In genomic region chr4:133660193-133661155, GRCm38 (mm10) we compare ENCODE assay signal across 8 mouse cellular contexts. TPM values are rescaled to one million over a fixed set of nuclear protein-coding genes. Genes with fewer than 3 reads are reported as not detected.
DNase-seq lines count a peak whose midpoint lies in the region; ATAC-seq and TF ChIP-seq lines count a peak whose summit lies in the region.

No protein-coding gene starts in this region.

- no peak for TF ChIP-seq CTCF in Patski (IDR thresholded peaks at IDR 0.05)
- TF ChIP-seq CTCF in cerebellum, adult 2 months (IDR thresholded peaks at IDR 0.05; ENCODE audit: borderline replicate concordance, insufficient read depth, low read depth, low read length) = no peak

- H3K27me3 ChIP-seq in Patski = no peaks in the 10 kb centered on the region
- H3K27me3 ChIP-seq in cerebellum, adult 2 months (ENCODE audit: control insufficient read depth, insufficient read depth, low read length) = no peaks in the 10 kb centered on the region
- H3K27me3 ChIP-seq in hindbrain, embryonic 10.5 days (ENCODE audit: insufficient read depth, poor library complexity, severe bottlenecking) = no peaks in the 10 kb centered on the region
- no peaks in the 10 kb centered on the region for H3K27me3 ChIP-seq in lung, embryonic 16.5 days (ENCODE audit: control insufficient read depth, insufficient read depth, low read depth, low read length)

- TF ChIP-seq POLR2A in cerebellum, adult 2 months (IDR thresholded peaks at IDR 0.05; ENCODE audit: borderline replicate concordance, insufficient read depth, low read length) = no peak

- in situ Hi-C loops in Patski (cut with MboI; ENCODE audit: low pct_unique_long_range_greater_than_20kb) = no loop called here

- H3K27ac ChIP-seq in cerebellum, adult 2 months (ENCODE audit: insufficient read depth, low read length) = peak overlapping the region; percentile 8
- H3K27ac ChIP-seq in hindbrain, embryonic 10.5 days = peak overlapping the region; percentile 80
- H3K27ac ChIP-seq in lung, embryonic 16.5 days (ENCODE audit: low read length) = peak overlapping the region; percentile 100

- CTCF ChIA-PET in Patski (lab: Charles Lee) = interaction anchor here (1.1 to 2.1 kb wide), 6 partner anchors 9 to 114 kb away, joined by 3 to 16 read pairs (median 4); partner anchors contain the start of gene Zdhhc18

- peak overlapping the region; percentile 71 for H3K9ac ChIP-seq in lung, embryonic 16.5 days (ENCODE audit: low read length)

- peak; percentile 59 for ATAC-seq in Patski
- peak; percentile 88 for ATAC-seq in lung, embryonic 16.5 days (ENCODE audit: low read depth)
- no peak for ATAC-seq in CD4-positive, CD25-positive, alpha-beta regulatory T cell, adult 4 months

- H3K4me3 ChIP-seq in cerebellum, adult 2 months (replicated peaks; ENCODE audit: insufficient read depth, low read depth, low read length) = no peak overlapping the region
- peak overlapping the region; percentile 35 for H3K4me3 ChIP-seq in hindbrain, embryonic 10.5 days
- H3K4me3 ChIP-seq in lung, embryonic 16.5 days (ENCODE audit: low read length) = peak overlapping the region; percentile 49

- peaks cover 32% of the 10 kb centered on the region for H3K36me3 ChIP-seq in hindbrain, embryonic 10.5 days
- H3K36me3 ChIP-seq in lung, embryonic 16.5 days (ENCODE audit: control insufficient read depth, insufficient read depth, low read length) = peaks cover 12% of the 10 kb centered on the region; the same call in 1 of the 2 replicates

- POLR2A ChIA-PET in Patski (lab: Charles Lee) = interaction anchor here (0.6 to 0.7 kb wide), 2 partner anchors 67 to 91 kb away, joined by 3 read pairs; no protein-coding TSS in a partner anchor

- no peak for DNase-seq in Patski (ENCODE audit: low read depth, low spot score)
- peak; percentile 97 to 98 for DNase-seq in cerebellum, adult 2 months
- DNase-seq in frontal cortex, postnatal 10 days (ENCODE audit: low spot score in 2 of 2) = peak; percentile 84 to 86
- DNase-seq in hindbrain, embryonic 10.5 days (ENCODE audit: low spot score) = no peak
- peak; percentile 85 for DNase-seq in layer of hippocampus, adult 9-11 months
- peak; percentile 87 for DNase-seq in right cerebral cortex, adult 18-20 months

- H3K9me3 ChIP-seq in hindbrain, embryonic 10.5 days = no peaks in the 10 kb centered on the region
- H3K9me3 ChIP-seq in lung, embryonic 16.5 days (ENCODE audit: control insufficient read depth, low read length) = no peaks in the 10 kb centered on the region

- WGBS in cerebellum, adult 2 months = 0% methylated on average over 10 of the region's 10 CpGs
- 20% methylated on average over 10 of the region's 10 CpGs for WGBS in hindbrain, embryonic 10.5 days
- WGBS in lung, embryonic 16.5 days = 9% methylated on average over 10 of the region's 10 CpGs

- peak overlapping the region; percentile 67 for H3K4me2 ChIP-seq in lung, embryonic 16.5 days (ENCODE audit: low read depth, low read length)

- H3K4me1 ChIP-seq in cerebellum, adult 2 months (ENCODE audit: control insufficient read depth, insufficient read depth, low read length) = peaks cover 25% of the 10 kb centered on the region
- peaks cover 50% of the 10 kb centered on the region for H3K4me1 ChIP-seq in hindbrain, embryonic 10.5 days (replicated peaks)
- H3K4me1 ChIP-seq in lung, embryonic 16.5 days (replicated peaks; ENCODE audit: control insufficient read depth, insufficient read depth, low read length) = peaks cover 37% of the 10 kb centered on the region

RNA-seq across cellular contexts. Expression of gene Zdhhc18, which starts 10.5 kb away (rescaled TPM):
- 48.3 TPM for polyA plus RNA-seq in Patski (2021)
- polyA plus RNA-seq in cerebellum, adult 2 months (2012; rRNA removed) = 51.8 and 58.7 TPM in 2 replicates
- 1.9 and 3.1 TPM in 2 replicates for polyA plus RNA-seq in hindbrain, embryonic 10.5 days (2016; fragmentation: Nextera tagmentation; extraction: Ambion mirVana)
- 3.1 and 3.3 TPM in 2 replicates for polyA plus RNA-seq in lung, embryonic 16.5 days (2015; fragmentation: Nextera tagmentation; extraction: Ambion mirVana)
- 10 to 100 TPM; 20.2 to 22.3 TPM for polyA plus RNA-seq in CD4-positive, CD25-positive, alpha-beta regulatory T cell, adult 4 months (2017; shearing (Covaris generic))

RNA-seq across cellular contexts. Expression of gene Pigv, which starts 12.0 kb away (rescaled TPM):
- 6.9 TPM for polyA plus RNA-seq in Patski (2021)
- polyA plus RNA-seq in cerebellum, adult 2 months (2012; rRNA removed) = 10.8 and 11.1 TPM in 2 replicates
- 14.5 and 16.8 TPM in 2 replicates for polyA plus RNA-seq in hindbrain, embryonic 10.5 days (2016; fragmentation: Nextera tagmentation; extraction: Ambion mirVana)
- 20.1 and 20.7 TPM in 2 replicates for polyA plus RNA-seq in lung, embryonic 16.5 days (2015; fragmentation: Nextera tagmentation; extraction: Ambion mirVana)
- 10 to 100 TPM; 14.3 to 16.3 TPM for polyA plus RNA-seq in CD4-positive, CD25-positive, alpha-beta regulatory T cell, adult 4 months (2017; shearing (Covaris generic))

RNA-seq across cellular contexts. Expression of gene Sfn, which starts 58.5 kb away (rescaled TPM):
- 5.8 TPM for polyA plus RNA-seq in Patski (2021)
- polyA plus RNA-seq in cerebellum, adult 2 months (2012; rRNA removed) = 4.2 and 4.8 TPM in 2 replicates
- 16.5 and 33.5 TPM in 2 replicates for polyA plus RNA-seq in hindbrain, embryonic 10.5 days (2016; fragmentation: Nextera tagmentation; extraction: Ambion mirVana)
- 21.6 and 29.3 TPM in 2 replicates for polyA plus RNA-seq in lung, embryonic 16.5 days (2015; fragmentation: Nextera tagmentation; extraction: Ambion mirVana)
- 10 to 100 TPM; 24.7 to 29.7 TPM for polyA plus RNA-seq in CD4-positive, CD25-positive, alpha-beta regulatory T cell, adult 4 months (2017; shearing (Covaris generic))

Comparison
In these comparisons a context has a peak if more than half of its experiments do, and no peak if none do; other contexts are left out.
1. DNase-seq: peak in cerebellum, adult 2 months (2 of 2), frontal cortex, postnatal 10 days (2 of 2), layer of hippocampus, adult 9-11 months (single experiment) and right cerebral cortex, adult 18-20 months (single experiment); none in Patski (single experiment) and hindbrain, embryonic 10.5 days (single experiment).
2. H3K27ac ChIP-seq: peak in every context shown above with its lines; median percentile 100 in lung, embryonic 16.5 days; 80 in hindbrain, embryonic 10.5 days; 8 in cerebellum, adult 2 months.